Mouse (Mus musculus): ENCODE measurements around the gene Tdp1.
A peak's percentile ranks its signal among the peaks of the same experiment; 100 is the strongest.

The Tdp1 gene

GRCm38 (mm10) chr12:99884269-99885261 is at the start of gene Tdp1, which contains the start of gene Efcab11:
Gene Tdp1, plus strand, starts transcription at chr12:99884517.
Gene Efcab11, minus strand, starts transcription at chr12:99884439.
- DNase-seq = peak; percentile 91

DNA sequence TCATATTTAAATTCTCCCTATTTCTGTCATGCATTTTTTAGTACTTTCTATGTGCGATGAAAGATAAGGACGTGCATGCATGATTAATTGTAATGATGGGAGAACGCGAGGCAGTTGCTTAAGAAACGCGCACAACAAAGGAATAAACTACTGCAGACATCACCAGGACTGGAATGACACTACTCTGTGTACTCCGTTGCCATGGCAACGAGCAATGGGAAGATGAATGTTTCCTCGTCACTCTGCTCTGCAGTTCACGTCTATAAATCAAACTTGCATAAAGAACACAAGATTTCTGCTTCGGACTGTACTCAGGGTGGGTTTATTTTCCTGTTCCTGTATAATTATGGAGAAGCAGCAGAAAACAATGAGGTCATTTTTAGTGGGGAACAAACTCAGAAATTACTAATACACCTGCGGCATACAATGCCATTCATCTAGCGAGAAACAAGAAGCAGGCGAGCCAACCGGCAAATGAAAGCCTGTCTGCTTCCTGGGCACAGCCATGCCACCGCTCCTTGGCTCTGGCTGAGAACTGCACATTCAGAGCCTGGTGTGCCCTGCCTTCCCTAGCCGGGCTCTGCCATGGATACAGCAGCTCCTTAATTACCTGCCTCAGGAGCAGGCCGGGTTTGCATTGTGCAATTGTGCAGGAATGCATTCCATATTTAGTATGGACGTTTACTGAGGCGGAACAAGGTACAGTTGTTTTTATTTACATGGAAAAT is 47.7 kb upstream of the Tdp1 start:
- DNase-seq = peak; percentile 11

- no peak for DNase-seq
Measured at GRCm38 (mm10) chr12:99837528-99837927, 46.8 kb upstream of the Tdp1 start.

DNA sequence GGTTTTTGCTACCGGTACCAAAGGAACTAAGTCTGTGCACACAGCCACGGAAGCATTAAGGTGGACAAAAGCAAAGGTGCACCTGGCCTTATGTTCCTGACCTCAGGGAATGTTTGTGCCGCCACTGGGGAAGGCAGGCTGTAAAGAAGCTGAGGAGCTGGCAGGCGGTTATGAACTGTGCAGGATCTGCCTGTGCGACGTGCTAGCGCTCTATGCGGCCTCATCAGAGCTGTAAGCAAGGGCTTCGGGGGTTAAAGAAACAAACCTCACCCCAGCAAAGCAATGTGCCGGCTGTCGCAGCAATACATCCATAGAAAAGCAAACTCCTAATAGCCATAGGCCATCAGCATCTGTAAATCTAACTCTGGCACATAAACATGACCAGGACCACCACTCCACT is 46.2 kb upstream of the Tdp1 start:
- no peak for DNase-seq

DNA sequence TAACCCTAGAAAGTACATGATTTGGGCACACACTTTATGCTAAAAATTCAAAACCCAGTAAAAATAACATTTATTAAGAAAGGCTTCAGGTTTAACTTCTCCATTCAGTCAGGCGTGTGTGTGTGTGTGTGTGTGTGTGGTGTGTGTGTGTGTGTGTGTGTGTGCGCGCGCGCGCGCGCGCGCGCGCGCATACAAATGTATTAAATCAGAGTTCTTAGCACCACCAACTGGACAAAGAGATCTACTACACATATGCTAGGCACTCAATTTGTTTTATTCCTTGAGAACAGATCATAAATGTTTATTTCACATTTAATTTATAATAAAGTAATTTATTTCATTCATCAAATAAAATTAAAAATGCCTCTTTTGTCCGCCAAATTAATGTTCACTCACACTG is 45.6 kb upstream of the Tdp1 start:
- no peak for DNase-seq

DNA sequence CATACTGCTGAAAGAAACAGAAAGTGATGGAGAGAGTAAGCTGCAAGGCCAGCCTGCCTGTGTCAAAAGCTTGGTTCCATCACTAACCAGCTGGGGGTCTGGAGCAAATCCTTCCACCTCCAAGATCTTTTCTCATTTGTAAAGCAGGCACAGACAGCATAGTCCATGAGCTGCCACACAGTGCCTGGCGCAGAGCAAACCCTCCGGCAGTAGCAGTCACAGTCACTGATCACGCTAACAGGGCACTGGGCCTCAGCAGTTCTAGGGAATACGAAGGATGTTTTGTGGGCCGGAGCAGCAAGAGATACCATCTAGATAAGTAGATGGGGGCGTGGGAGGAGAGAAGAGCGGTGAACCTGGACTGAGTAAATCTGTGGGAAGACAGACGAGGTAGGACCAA is 39.4 kb upstream of the Tdp1 start:
- no peak for DNase-seq

DNA sequence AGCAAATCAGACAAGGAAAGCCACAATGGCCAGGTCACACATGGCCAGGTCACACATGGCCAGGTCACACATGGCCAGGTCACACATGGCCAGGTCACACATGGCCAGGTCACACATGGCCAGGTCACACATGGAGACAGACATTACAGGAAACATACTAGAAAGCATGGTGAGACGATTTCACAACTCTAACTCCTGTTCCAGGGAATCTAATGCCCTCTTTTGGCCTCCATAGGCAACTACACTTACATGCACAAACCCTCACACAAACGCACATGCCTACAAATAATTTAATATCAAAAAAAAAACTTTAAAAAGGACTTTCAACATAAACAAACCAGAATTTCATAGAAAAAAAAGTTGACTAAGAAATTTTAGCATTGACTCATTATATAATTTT is 34.3 kb upstream of the Tdp1 start:
- no peak for DNase-seq

DNA sequence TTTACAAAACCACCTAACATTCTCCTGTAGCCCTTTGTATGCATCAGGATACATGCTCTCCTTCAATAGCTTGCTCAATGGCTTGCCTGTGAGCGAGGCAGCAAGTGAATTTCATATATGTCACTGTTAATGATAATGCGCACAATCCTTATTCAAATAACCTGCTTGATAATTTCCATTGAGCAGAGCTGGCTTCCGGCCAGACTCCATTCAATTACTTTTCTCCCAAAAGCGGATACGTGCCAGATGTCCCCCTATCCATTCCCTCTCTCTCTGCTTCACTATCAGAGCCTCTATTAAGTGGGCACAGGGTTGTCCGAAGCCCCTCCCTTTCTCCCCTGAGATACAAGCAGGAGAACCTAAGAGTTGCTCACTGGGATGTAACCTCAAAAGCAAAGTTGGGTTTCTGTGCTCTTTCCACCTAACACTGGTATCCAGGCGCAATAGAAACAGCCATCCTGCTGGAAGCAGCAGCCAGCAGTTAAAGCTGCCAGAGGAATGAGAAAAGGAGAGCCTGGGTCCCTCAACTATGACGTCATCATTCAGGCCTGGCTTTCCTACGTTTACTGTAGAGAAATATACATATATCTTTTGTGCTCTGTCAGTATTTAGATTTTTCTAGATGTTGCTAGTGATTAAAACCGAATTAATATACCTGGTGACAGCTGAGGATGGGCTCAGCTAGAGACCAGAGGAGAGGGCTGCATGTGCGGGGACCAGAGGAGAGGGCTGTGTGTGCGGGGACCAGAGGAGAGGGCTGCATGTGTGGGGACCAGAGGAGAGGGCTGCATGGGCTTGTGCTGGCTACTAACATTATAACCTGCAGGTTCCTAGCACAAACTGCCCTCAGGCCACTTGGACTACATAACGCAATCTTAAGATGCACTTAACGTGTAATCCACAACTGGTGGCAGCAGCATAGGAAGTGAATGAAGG is 30.7 kb upstream of the Tdp1 start:
- no peak for DNase-seq

DNA sequence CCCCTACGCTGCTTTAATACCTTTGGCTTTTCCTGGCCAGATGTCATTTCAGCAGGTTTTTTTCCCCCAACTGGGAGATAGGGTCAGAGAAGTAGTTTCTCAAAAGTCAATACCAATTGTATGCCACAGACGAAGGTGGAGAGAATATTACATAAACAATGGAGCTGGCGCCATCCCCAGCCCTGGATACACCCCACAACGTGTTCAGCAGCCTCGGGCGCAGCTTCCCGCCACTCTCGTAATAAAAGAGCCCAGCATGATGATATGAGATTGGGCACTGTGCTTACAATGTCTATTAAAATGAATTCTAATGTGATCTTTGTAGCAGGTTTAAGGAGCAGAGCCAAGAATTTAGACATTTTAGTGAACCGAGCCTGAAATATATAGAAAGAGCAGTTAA is 28.3 kb upstream of the Tdp1 start:
- DNase-seq = no peak

GRCm38 (mm10) chr12:99858664-99859063 is 25.7 kb upstream of the Tdp1 start:
- DNase-seq = no peak

- DNase-seq = no peak
Measured at GRCm38 (mm10) chr12:99859391-99860100, 24.8 kb upstream of the Tdp1 start.

- DNase-seq = no peak
Measured at GRCm38 (mm10) chr12:99860981-99861380, 23.3 kb upstream of the Tdp1 start.

GRCm38 (mm10) chr12:99864613-99865012 is 19.7 kb upstream of the Tdp1 start:
- DNase-seq = no peak

- no peak for DNase-seq
Measured at GRCm38 (mm10) chr12:99868821-99869220, 15.5 kb upstream of the Tdp1 start.

GRCm38 (mm10) chr12:99873443-99873842 is 10.9 kb upstream of the Tdp1 start:
- no peak for DNase-seq

GRCm38 (mm10) chr12:99874609-99875008 is 9.7 kb upstream of the Tdp1 start:
- no peak for DNase-seq

DNA sequence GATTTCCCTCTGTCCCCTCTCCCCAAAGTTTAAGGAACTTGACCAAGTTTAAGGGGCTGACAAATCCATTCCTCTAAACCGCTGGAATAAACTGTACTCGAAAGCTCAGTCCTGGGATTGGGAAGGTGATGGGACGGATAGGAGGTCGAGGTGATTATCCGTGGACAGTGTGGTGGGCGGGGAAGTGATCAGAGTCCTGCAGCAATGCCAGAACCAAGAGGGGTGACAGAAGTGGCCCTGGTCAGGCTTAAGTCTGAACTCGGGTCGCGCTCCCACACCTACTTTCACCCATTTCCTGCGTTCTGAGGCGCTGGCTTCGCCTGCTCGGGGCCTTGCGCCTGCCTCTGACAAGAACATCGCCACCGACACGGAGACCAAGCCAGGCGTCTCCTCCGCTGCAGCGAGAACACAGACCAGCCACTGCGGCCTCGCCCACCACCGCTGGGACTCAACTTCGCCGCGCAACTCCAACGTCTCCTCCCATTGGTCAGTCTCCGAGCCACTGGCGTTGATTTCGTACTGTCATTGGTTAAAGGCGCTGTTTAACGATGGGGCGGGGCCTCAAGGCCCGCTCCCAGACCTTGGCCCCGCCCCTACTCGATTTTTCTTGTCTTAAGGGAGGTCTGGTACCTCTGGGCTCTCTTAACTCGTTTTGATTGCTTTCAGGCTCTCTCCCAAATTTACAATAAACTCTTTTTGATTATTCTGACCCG is 1.2 kb upstream of the Tdp1 start:
- peak; percentile 83 for DNase-seq

DNA sequence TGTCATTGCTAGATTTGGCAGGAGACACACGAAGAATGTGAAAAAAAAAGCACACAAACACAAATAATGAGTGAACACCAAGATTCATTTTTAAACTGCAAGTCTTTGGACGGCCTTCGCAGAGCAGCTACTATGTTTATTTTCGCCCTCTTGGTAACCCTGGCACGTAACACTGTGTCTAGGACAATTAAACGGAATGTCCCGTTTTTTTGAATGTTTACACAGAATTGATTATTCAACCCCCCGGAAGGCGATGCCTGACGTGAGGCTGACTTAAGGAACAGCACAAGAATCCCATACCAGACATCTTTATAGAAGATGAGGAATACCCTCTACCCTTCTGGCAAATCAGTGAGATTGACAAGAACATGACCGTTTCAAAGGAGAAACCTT is 608 bp upstream of the Tdp1 start:
- no peak for DNase-seq

DNA sequence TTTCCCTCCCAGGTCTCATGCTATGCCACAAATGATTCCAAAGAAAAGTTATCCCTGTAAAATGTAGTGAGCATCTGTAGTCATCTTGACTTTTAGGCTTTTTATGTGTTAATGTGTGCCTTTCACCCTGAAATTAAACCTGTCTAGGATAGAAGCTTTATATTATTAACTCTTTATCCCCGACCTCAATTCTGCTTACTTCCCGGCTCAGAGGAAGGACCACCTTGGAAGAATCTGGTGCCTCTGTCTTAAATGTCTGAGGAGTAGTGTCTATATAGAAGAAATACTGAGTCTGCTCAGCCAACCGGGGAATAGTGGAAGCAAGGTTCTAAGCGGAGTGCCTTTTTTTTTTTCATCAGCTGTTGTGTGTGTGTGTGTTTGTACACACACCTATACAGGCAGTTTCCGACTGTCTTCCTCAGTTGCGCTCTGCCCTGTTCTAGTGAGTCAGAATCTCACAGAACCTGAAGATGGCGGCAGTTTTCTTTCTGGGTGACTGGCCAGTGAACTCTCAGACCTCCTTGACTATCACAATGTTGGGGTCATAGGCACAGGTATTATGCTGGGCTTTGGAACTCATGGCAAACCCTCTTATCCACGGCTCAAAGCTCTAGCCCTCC is 1.1 kb downstream of the Tdp1 start:
- DNase-seq = no peak

- no peak for DNase-seq
Measured at GRCm38 (mm10) chr12:99897846-99898245, 13.5 kb downstream of the Tdp1 start.
